Mouse (Mus musculus) adrenal gland, postnatal 25 days (tissue): ENCODE results near the gene Krtap28-10. TPM values are rescaled to one million over a fixed set of nuclear protein-coding genes. Genes with fewer than 3 reads are reported as not detected.
"Not testable (repeated sequence)": the region's sequence is repeated elsewhere in the genome, so short reads cannot be mapped to it uniquely, and the experiment has no call there.

Experiments
- DNase-seq: peaks from one replicate; pipeline ENCODE4 v3.0.0; 2021; ENCODE audit warnings: mixed read lengths
- total RNA-seq: library from RNA; stranded (reverse); gene quantifications from 2 replicates; pipeline ENCODE4 v1.2.3, GENCODE M21; 2021

Krtap28-10 gene
- total RNA-seq, 1 experiment from 2014 or later: not detected

- no peak for DNase-seq
These were observed 34.8 kb downstream of the Krtap28-10 start for GRCm38 (mm10) chr1:83007471-83007870.

DNA sequence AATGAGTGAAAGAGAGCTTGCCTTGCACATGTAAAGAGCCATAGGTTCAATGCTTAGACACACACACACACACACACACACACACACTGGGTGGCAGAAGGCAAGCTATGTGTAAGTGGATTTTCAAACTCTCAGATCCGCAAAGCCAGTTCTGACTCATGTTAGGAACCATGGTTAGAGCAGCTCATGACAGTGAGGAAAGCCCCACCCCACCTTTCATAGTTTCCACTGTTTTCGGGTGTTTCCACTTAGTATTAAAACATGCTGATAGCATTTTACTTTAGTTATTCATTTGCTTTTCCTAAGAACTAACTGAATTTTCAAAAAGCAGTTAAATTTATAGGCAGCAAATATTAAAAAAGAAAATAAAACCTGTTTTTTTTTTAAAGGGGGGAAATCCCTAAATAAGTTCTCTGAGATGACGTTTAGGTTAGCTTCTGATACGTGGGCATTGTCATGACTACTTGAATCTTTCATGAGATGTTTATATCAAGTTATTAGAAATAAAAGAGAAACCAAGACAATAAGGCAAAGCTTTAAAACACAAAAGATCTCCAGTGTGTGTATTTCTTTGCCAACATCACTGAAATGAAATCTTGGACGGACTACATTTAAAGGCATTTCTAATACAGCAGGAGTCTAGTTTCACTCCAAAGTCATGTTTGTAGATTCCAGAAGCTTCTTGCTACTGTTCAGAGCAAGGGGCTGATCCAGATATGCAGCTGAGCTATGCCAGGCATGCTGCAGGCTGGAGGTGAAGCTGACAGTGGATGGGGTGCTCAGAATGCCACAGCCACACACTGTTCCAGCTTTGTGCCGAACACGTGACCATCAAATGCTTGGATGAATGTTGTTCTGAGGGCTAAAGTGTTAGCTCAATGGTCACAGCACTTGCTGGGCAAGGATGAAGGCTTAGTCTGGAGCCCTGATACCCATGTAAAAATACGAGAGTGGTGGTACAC is 35.8 kb downstream of the Krtap28-10 start:
- DNase-seq: no peak

- DNase-seq: not testable (repeated sequence)
These were observed 42.0 kb downstream of the Krtap28-10 start, which contains the start of gene Gm47959 for GRCm38 (mm10) chr1:83000306-83000705. Gene Gm47959 (plus strand): TSS chr1:83000548.

DNA sequence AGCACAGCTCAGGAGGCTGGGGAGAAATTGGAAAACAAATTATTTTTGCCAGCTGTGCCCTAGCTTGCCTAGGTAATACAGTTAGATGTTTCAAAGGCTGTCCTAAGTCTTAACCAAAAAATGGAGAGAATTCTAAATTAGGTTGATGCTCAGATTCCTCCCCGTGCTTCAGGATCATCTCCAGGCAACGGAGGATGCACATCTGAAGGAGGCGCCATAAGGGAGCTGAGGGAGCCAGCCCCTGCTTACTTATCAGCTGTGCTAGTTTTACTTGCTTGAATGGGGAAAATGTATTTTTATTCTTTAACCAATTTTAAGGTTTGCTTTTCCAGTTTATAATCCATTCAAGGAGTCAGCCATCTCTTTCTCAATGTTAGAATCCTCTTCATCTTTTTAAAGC is 48.3 kb downstream of the Krtap28-10 start:
- no peak for DNase-seq

GRCm38 (mm10) chr1:82992093-82992492 is 50.2 kb downstream of the Krtap28-10 start:
- no peak for DNase-seq

DNA sequence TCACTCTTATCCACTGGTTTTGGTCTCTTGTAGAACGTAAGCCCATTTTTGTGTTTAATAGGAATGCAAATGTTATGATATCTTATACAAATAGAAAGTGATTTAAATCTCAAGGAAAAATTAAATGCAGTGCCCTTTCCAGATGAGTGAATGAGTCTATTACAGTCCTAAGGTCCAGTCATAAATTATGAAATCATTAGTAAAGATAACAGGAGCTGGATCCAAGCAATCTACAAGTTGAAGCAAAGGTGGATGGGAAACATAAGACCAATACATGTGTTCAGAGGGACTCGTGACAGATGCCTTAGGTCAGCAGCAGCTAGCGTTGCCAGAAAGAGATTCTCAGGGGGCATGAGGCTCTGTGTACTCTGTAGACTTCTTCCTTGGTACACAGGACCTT is 50.7 kb downstream of the Krtap28-10 start:
- DNase-seq: no peak

Other genes starting within 250 kb of the Krtap28-10 start
- gene Agfg1, start 203.0 kb downstream of the Krtap28-10 start, total RNA-seq: 56.4 and 58.6 TPM in 2 replicates
- gene A030005L19Rik, start 129.2 kb downstream of the Krtap28-10 start, total RNA-seq: 0.39 TPM in 1 of 2 replicates, not detected in the other
- gene A030014E15Rik, start 117.6 kb downstream of the Krtap28-10 start, total RNA-seq: not detected in 2 replicates
- not detected in 2 replicates for gene Gm6217, start 111.1 kb downstream of the Krtap28-10 start, total RNA-seq
- gene A030003K21Rik, start 99.1 kb downstream of the Krtap28-10 start, total RNA-seq: not detected in 2 replicates
- gene Gm7544, start 86.5 kb downstream of the Krtap28-10 start, total RNA-seq: not detected in 2 replicates
- not detected in 2 replicates for gene Gm47955, start 82.2 kb downstream of the Krtap28-10 start, total RNA-seq
- not detected in 2 replicates for gene Gm47959, start 41.9 kb downstream of the Krtap28-10 start, total RNA-seq
- gene Slc19a3, start 4.0 kb downstream of the Krtap28-10 start, total RNA-seq: 0.52 TPM in 1 of 2 replicates, not detected in the other
- not detected in 2 replicates for gene Gm47969, start 2.5 kb upstream of the Krtap28-10 start, total RNA-seq
- gene A030005K14Rik, start 16.9 kb upstream of the Krtap28-10 start, total RNA-seq: not detected in 2 replicates
- gene Krtap28-13, start 18.4 kb upstream of the Krtap28-10 start, total RNA-seq: not detected in 2 replicates
- not detected in 2 replicates for gene Ccl20, start 74.3 kb upstream of the Krtap28-10 start, total RNA-seq
- not detected in 2 replicates for gene Daw1, start 117.3 kb upstream of the Krtap28-10 start, total RNA-seq